Mouse (Mus musculus) heart, adult 2 months (tissue): ENCODE results near the gene Slc35b3. TPM values are rescaled to one million over a fixed set of nuclear protein-coding genes. Genes with fewer than 3 reads are reported as not detected.
A peak's percentile ranks its signal among the peaks of the same experiment; 100 is the strongest.

Experiments used
- DNase-seq, 2 experiments: peaks; one replicate each; pipeline ENCODE4 v3.0.0; 2021
- H3K27ac ChIP-seq: fragments of 200-600 bp; 2 replicates; pipeline ENCODE4 v1.8.1; 2022
- H3K27me3 ChIP-seq: fragments of 200-500 bp; 2 replicates; pipeline ENCODE4 v1.6.1; 2012; ENCODE audit warnings: mild to moderate bottlenecking, low read length, inconsistent platforms, mixed read lengths; ENCODE audit not compliant: control insufficient read depth, insufficient read depth
- H3K36me3 ChIP-seq: fragments of 200-500 bp; 2 replicates; pipeline ENCODE4 v1.6.1; 2012; ENCODE audit warnings: low read length, inconsistent platforms; ENCODE audit not compliant: control insufficient read depth, insufficient read depth
- H3K4me1 ChIP-seq: fragments of 200-500 bp; 2 replicates; pipeline ENCODE4 v1.6.1; 2011; ENCODE audit warnings: low read length; ENCODE audit not compliant: control insufficient read depth, insufficient read depth
- H3K4me3 ChIP-seq: fragments of 200-600 bp; 2 replicates; pipeline ENCODE4 v1.8.1; 2022
- H3K79me2 ChIP-seq: fragments of 200-500 bp; replicated peaks from 2 replicates; pipeline ENCODE4 v1.6.1; 2012; ENCODE audit warnings: mild to moderate bottlenecking, inconsistent platforms, low read length, moderate library complexity, mixed read lengths; ENCODE audit not compliant: control insufficient read depth, insufficient read depth
- H3K9ac ChIP-seq: fragments of 200-500 bp; 2 replicates; pipeline ENCODE4 v1.6.1; 2012; ENCODE audit warnings: low read depth, mild to moderate bottlenecking, control low read depth, inconsistent platforms, low read length, mixed read lengths
- CTCF ChIP-seq: fragments of 200-600 bp; IDR thresholded peaks from 2 replicates; pipeline ENCODE4 v1.8.1; 2022; ENCODE audit warnings: antibody characterized with exemption, mild to moderate bottlenecking, moderate library complexity
- EP300 ChIP-seq: fragments of 200-500 bp; IDR thresholded peaks from 2 replicates; pipeline ENCODE4 v1.6.1; 2011; ENCODE audit warnings: low read depth, low read length, control low read depth; ENCODE audit not compliant: insufficient read depth
- POLR2A ChIP-seq: fragments of 200-500 bp; IDR thresholded peaks from 2 replicates; pipeline ENCODE4 v1.6.1; 2011; ENCODE audit warnings: mild to moderate bottlenecking, low read depth, low read length, control low read depth; ENCODE audit not compliant: insufficient read depth
- WGBS: fragments of 180-500 bp; shearing (Covaris S2); methylation state at CpG from one replicate; pipeline ENCODE4 v1.1.7; 2018; 5-methylcytosine and 5-hydroxymethylcytosine counted together
- intact Hi-C: fragments of 180-260 bp; cut with DNase I; formaldehyde crosslinking; loops from one replicate; pipeline ENCODE4 v1.15.1; 2025
- polyA plus RNA-seq: library from polyadenylated mRNA; depleted of rRNA; stranded (reverse); fragments of >200 nt; gene quantifications from 2 replicates; pipeline ENCODE4 v1.2.3, GENCODE M21; 2012
- total RNA-seq, 2 experiments: library from RNA; stranded (reverse); gene quantifications; 2 replicates each; pipeline ENCODE4 v1.2.3; 2021

Slc35b3 gene
- total and polyA plus RNA-seq, 3 experiments, result 3.5 to 5.3 (median 4.8) TPM

- no peak overlapping the region for H3K4me3 ChIP-seq
- H3K4me1 ChIP-seq, result no peaks in the 10 kb centered on the region
- TF ChIP-seq EP300 (no peak), CTCF (no peak), POLR2A (no peak)
- no peak overlapping the region for H3K27ac ChIP-seq
- H3K9ac ChIP-seq, result no peak overlapping the region
- 56% methylated on average over 9 of the region's 9 CpGs for WGBS
- no peaks in the 10 kb centered on the region for H3K36me3 ChIP-seq
- DNase-seq, result no peak
- no peaks in the 10 kb centered on the region for H3K79me2 ChIP-seq
- no peaks in the 10 kb centered on the region for H3K27me3 ChIP-seq
- intact Hi-C loops, result no loop called here
Measured at GRCm38 (mm10) chr13:38998958-38999357, 38.3 kb upstream of the Slc35b3 start.

GRCm38 (mm10) chr13:38992529-38992928 is 31.9 kb upstream of the Slc35b3 start:
- no peak overlapping the region for H3K9ac ChIP-seq
- H3K36me3 ChIP-seq, result no peaks in the 10 kb centered on the region
- no peak for DNase-seq
- no peak overlapping the region for H3K4me3 ChIP-seq
- no peaks in the 10 kb centered on the region for H3K4me1 ChIP-seq
- H3K79me2 ChIP-seq, result no peaks in the 10 kb centered on the region
- peak; percentile 60 for TF ChIP-seq CTCF
- TF ChIP-seq POLR2A, result no peak
- 25% methylated on average over 5 of the region's 5 CpGs for WGBS
- no peaks in the 10 kb centered on the region for H3K27me3 ChIP-seq
- intact Hi-C loops, result no loop called here
- H3K27ac ChIP-seq, result no peak overlapping the region

DNA sequence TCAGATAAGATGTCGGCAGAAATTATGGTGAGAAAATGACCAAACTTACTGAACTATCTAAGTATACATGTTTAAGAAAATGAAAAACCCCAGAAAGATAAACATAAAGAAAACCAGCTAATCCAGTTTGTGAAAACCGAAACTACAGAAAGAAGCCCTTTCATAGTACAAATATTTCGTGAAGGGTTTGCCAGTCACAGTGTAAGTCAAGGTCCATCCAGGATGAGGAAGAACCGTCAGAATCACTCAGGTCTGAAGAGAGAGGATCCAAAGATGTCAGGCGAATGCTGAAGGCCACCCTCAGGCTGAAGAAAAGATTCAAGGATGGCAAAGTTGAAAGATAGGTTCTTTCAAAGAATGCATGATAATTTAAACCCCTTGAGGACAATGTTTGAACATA is 23.1 kb upstream of the Slc35b3 start:
- Histone ChIP-seq H3K27me3 (no peaks in the 10 kb centered on the region), H3K27ac (no peak overlapping the region), H3K9ac (no peak overlapping the region), H3K36me3 (no peaks in the 10 kb centered on the region), H3K4me3 (no peak overlapping the region), H3K79me2 (no peaks in the 10 kb centered on the region), H3K4me1 (no peaks in the 10 kb centered on the region)
- DNase-seq, result no peak
- intact Hi-C loops, result no loop called here
- WGBS, result 78% methylated on average over 5 of the region's 5 CpGs
- TF ChIP-seq CTCF, result no peak
- no peak for TF ChIP-seq POLR2A
- TF ChIP-seq EP300, result no peak

GRCm38 (mm10) chr13:38980900-38981299 is 20.2 kb upstream of the Slc35b3 start:
- no peak overlapping the region for H3K4me3 ChIP-seq
- H3K79me2 ChIP-seq, result no peaks in the 10 kb centered on the region
- no peak for DNase-seq
- intact Hi-C loops, result no loop called here
- TF ChIP-seq CTCF, result peak; percentile 15
- TF ChIP-seq POLR2A, result no peak
- no peak for TF ChIP-seq EP300
- no peak overlapping the region for H3K9ac ChIP-seq
- H3K27me3 ChIP-seq, result no peaks in the 10 kb centered on the region
- no peaks in the 10 kb centered on the region for H3K4me1 ChIP-seq
- 60% methylated on average over 3 of the region's 3 CpGs for whole genome bisulfite sequencing
- no peak overlapping the region for H3K27ac ChIP-seq
- no peaks in the 10 kb centered on the region for H3K36me3 ChIP-seq

DNA sequence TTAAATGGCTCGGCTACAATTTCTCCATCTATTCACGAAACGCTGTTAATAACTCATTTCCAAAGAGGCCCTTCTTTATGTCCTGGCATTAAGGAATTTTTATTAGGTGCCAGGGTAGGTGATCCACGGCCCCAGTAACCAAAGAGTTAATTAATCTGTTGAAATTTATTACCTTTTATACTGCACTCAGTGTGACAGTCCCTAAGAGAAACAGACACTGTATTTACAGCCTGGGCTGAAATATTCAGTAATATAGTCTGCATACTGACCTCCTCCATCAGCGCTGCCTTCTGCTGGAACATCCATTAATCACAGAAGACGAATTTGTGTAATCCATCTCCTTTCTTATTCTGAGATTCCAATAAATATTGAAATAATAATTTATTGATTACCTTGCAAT is 16.3 kb upstream of the Slc35b3 start:
- Histone ChIP-seq H3K4me1 (no peaks in the 10 kb centered on the region), H3K4me3 (no peak overlapping the region), H3K27ac (no peak overlapping the region), H3K27me3 (no peaks in the 10 kb centered on the region), H3K36me3 (no peaks in the 10 kb centered on the region), H3K79me2 (no peaks in the 10 kb centered on the region), H3K9ac (no peak overlapping the region)
- no peak for DNase-seq
- intact Hi-C loops, result no loop called here
- TF ChIP-seq POLR2A (no peak), EP300 (no peak), CTCF (no peak)
- WGBS, result 81% methylated on average over 6 of the region's 6 CpGs

- Histone ChIP-seq H3K36me3 (no peaks in the 10 kb centered on the region), H3K4me3 (no peak overlapping the region), H3K9ac (no peak overlapping the region), H3K79me2 (no peaks in the 10 kb centered on the region), H3K27me3 (no peaks in the 10 kb centered on the region), H3K27ac (no peak overlapping the region), H3K4me1 (no peaks in the 10 kb centered on the region)
- no peak for DNase-seq
- TF ChIP-seq POLR2A (no peak), EP300 (no peak), CTCF (no peak)
- WGBS, result 90% methylated on average over 5 of the region's 5 CpGs
- intact Hi-C loops, result no loop called here
Measured at GRCm38 (mm10) chr13:38975853-38976252, 15.2 kb upstream of the Slc35b3 start.

DNA sequence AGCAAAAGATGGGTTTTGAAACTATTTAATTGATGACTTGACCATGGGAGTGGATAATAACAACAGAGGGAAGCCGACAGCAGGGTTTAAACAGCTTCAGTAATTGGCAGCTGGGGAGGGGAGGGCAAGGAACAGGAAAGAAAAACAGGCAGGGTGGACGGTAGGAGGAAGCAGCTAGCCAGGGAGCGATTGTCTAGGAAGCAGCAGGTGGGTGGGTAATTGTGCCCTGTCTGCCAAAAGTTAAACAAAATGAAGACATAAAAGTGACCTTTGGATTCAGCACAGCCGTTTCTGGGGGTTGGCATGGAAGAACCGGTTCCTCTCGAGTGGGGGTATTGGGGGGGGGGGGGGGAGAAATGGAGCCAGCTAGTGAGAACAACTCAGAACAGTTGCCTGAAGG is 11.9 kb upstream of the Slc35b3 start:
- H3K4me3 ChIP-seq, result no peak overlapping the region
- no peaks in the 10 kb centered on the region for H3K4me1 ChIP-seq
- intact Hi-C loops, result no loop called here
- DNase-seq, result no peak
- no peaks in the 10 kb centered on the region for H3K79me2 ChIP-seq
- H3K9ac ChIP-seq, result no peak overlapping the region
- H3K27me3 ChIP-seq, result no peaks in the 10 kb centered on the region
- H3K36me3 ChIP-seq, result no peaks in the 10 kb centered on the region
- no peak for TF ChIP-seq EP300
- no peak for TF ChIP-seq CTCF
- no peak for TF ChIP-seq POLR2A
- no peak overlapping the region for H3K27ac ChIP-seq
- 24% methylated on average over 6 of the region's 6 CpGs for WGBS
